Mouse (Mus musculus) heart, embryonic 12.5 days (tissue): ENCODE data around the gene Cttn. TPM values are rescaled to one million over a fixed set of nuclear protein-coding genes. Genes with fewer than 3 reads are reported as not detected.

Experiments
- ATAC-seq: fragments of 200-750 bp; cut with Nextera tagmentation; 2 replicates; pipeline ENCODE4 v1.8.0; 2017; ENCODE audit warnings: moderate TSS enrichment, moderate library complexity; ENCODE audit not compliant: insufficient number of reproducible peaks, low FRiP score
- H3K27ac ChIP-seq: fragments of 300-500 bp; sonication (generic); 2 replicates; pipeline ENCODE4 v1.5.1; 2016; ENCODE audit warnings: mild to moderate bottlenecking, moderate library complexity; ENCODE audit not compliant: poor library complexity, severe bottlenecking
- H3K27me3 ChIP-seq: fragments of 300-500 bp; sonication (generic); replicated peaks from 2 replicates; pipeline ENCODE4 v1.6.1; 2016; ENCODE audit warnings: mild to moderate bottlenecking, moderate library complexity
- H3K36me3 ChIP-seq: fragments of 300-500 bp; sonication (generic); 2 replicates; pipeline ENCODE4 v1.6.1; 2016; ENCODE audit warnings: mild to moderate bottlenecking, moderate library complexity
- H3K4me1 ChIP-seq: fragments of 300-500 bp; sonication (generic); replicated peaks from 2 replicates; pipeline ENCODE4 v1.6.1; 2016; ENCODE audit warnings: mild to moderate bottlenecking
- H3K4me2 ChIP-seq: fragments of 300-500 bp; sonication (generic); 2 replicates; pipeline ENCODE4 v1.6.1; 2016; ENCODE audit warnings: mild to moderate bottlenecking, moderate library complexity
- H3K4me3 ChIP-seq: fragments of 300-500 bp; sonication (generic); 2 replicates; pipeline ENCODE4 v1.5.1; 2016; ENCODE audit warnings: mild to moderate bottlenecking
- H3K9ac ChIP-seq: fragments of 300-500 bp; sonication (generic); 2 replicates; pipeline ENCODE4 v1.6.1; 2016; ENCODE audit warnings: mild to moderate bottlenecking, moderate library complexity
- H3K9me3 ChIP-seq: fragments of 300-500 bp; sonication (generic); replicated peaks from 2 replicates; pipeline ENCODE4 v1.6.1; 2016; ENCODE audit warnings: mild to moderate bottlenecking, moderate library complexity
- WGBS: fragments of 180-500 bp; shearing (Covaris S2); methylation state at CpG from one replicate; pipeline ENCODE4 v1.1.7; 2016; 5-methylcytosine and 5-hydroxymethylcytosine counted together
- polyA plus RNA-seq: library from polyadenylated mRNA; unstranded; fragments of >200 nt; fragmentation: Nextera tagmentation; extraction: Ambion mirVana; gene quantifications from 2 replicates; pipeline ENCODE4 v1.2.1, GENCODE M21; 2016

Gene Cttn
- polyA plus RNA-seq: 143 and 144 TPM in 2 replicates

- H3K36me3 ChIP-seq: peaks cover 6% of the 10 kb centered on the region
- no peaks in the 10 kb centered on the region for H3K9me3 ChIP-seq
- H3K27ac ChIP-seq: peak within 1 kb of the TSS; percentile 87
- peak within 1 kb of the TSS; percentile 98 for H3K9ac ChIP-seq
- WGBS: 1% methylated on average over 30 of the region's 30 CpGs
- peak within 1 kb of the TSS; percentile 96 for H3K4me2 ChIP-seq
- no peaks in the 10 kb centered on the region for H3K27me3 ChIP-seq
- peak; percentile 86 for ATAC-seq
- H3K4me1 ChIP-seq: peaks cover 46% of the 10 kb centered on the region
- H3K4me3 ChIP-seq: peak within 1 kb of the TSS; percentile 98
Measured at GRCm38 (mm10) chr7:144470545-144471059, at the start of gene Cttn. Gene Cttn, minus strand, starts transcription at chr7:144471009.

- WGBS: 92% methylated on average over 5 of the region's 5 CpGs
- Histone ChIP-seq H3K9me3 (no peaks in the 10 kb centered on the region), H3K27ac (no peak overlapping the region), H3K27me3 (no peaks in the 10 kb centered on the region), H3K4me1 (peaks cover 11% of the 10 kb centered on the region), H3K4me3 (no peak overlapping the region), H3K9ac (no peak overlapping the region), H3K36me3 (peaks cover 57% of the 10 kb centered on the region), H3K4me2 (no peak overlapping the region)
- no peak for ATAC-seq
Measured at GRCm38 (mm10) chr7:144519852-144520251, 49.0 kb upstream of the Cttn start.

- no peak for ATAC-seq
- Histone ChIP-seq H3K9me3 (no peaks in the 10 kb centered on the region), H3K4me2 (no peak overlapping the region), H3K27me3 (no peaks in the 10 kb centered on the region), H3K27ac (no peak overlapping the region), H3K9ac (no peak overlapping the region), H3K4me1 (no peaks in the 10 kb centered on the region), H3K36me3 (peaks cover 87% of the 10 kb centered on the region), H3K4me3 (no peak overlapping the region)
- WGBS: 86% methylated on average over 5 of the region's 5 CpGs
Measured at GRCm38 (mm10) chr7:144516711-144517110, 45.9 kb upstream of the Cttn start.

GRCm38 (mm10) chr7:144509090-144509489 lies 38.3 kb upstream of the Cttn start:
- no peak overlapping the region for H3K4me2 ChIP-seq
- no peak for ATAC-seq
- no peaks in the 10 kb centered on the region for H3K4me1 ChIP-seq
- no peak overlapping the region for H3K9ac ChIP-seq
- no peaks in the 10 kb centered on the region for H3K9me3 ChIP-seq
- WGBS: 86% methylated on average over 4 of the region's 4 CpGs
- H3K4me3 ChIP-seq: no peak overlapping the region
- H3K36me3 ChIP-seq: peaks cover 97% of the 10 kb centered on the region
- H3K27me3 ChIP-seq: no peaks in the 10 kb centered on the region
- H3K27ac ChIP-seq: no peak overlapping the region

GRCm38 (mm10) chr7:144506807-144507206 lies 36.0 kb upstream of the Cttn start:
- H3K27ac ChIP-seq: no peak overlapping the region
- peaks cover 98% of the 10 kb centered on the region for H3K36me3 ChIP-seq
- no peak overlapping the region for H3K4me2 ChIP-seq
- H3K27me3 ChIP-seq: no peaks in the 10 kb centered on the region
- H3K9me3 ChIP-seq: no peaks in the 10 kb centered on the region
- ATAC-seq: no peak
- no peak overlapping the region for H3K4me3 ChIP-seq
- no peaks in the 10 kb centered on the region for H3K4me1 ChIP-seq
- 78% methylated on average over 1 of the region's 1 CpGs for WGBS
- no peak overlapping the region for H3K9ac ChIP-seq

GRCm38 (mm10) chr7:144503959-144504358 lies 33.1 kb upstream of the Cttn start:
- Histone ChIP-seq H3K9ac (no peak overlapping the region), H3K36me3 (peaks cover 92% of the 10 kb centered on the region), H3K4me1 (peaks cover 8% of the 10 kb centered on the region; the same call in 1 of the 2 replicates), H3K4me3 (no peak overlapping the region), H3K9me3 (no peaks in the 10 kb centered on the region), H3K4me2 (no peak overlapping the region), H3K27ac (no peak overlapping the region), H3K27me3 (no peaks in the 10 kb centered on the region)
- no peak for ATAC-seq
- WGBS: 78% methylated on average over 4 of the region's 4 CpGs

GRCm38 (mm10) chr7:144492931-144493330 lies 22.1 kb upstream of the Cttn start:
- H3K4me1 ChIP-seq: peaks cover 50% of the 10 kb centered on the region
- H3K36me3 ChIP-seq: peaks cover 58% of the 10 kb centered on the region
- H3K9ac ChIP-seq: no peak overlapping the region
- ATAC-seq: no peak
- no peaks in the 10 kb centered on the region for H3K9me3 ChIP-seq
- H3K4me2 ChIP-seq: no peak overlapping the region
- WGBS: 32% methylated on average over 1 of the region's 1 CpGs
- 0 out of 2 replicates have a peak overlapping the region, but pooled peaks have one; percentile 18 for H3K27ac ChIP-seq
- no peak overlapping the region for H3K4me3 ChIP-seq
- H3K27me3 ChIP-seq: no peaks in the 10 kb centered on the region

- no peaks in the 10 kb centered on the region for H3K27me3 ChIP-seq
- H3K9me3 ChIP-seq: no peaks in the 10 kb centered on the region
- H3K27ac ChIP-seq: peak overlapping the region; percentile 95
- H3K36me3 ChIP-seq: peaks cover 38% of the 10 kb centered on the region
- H3K4me3 ChIP-seq: no peak overlapping the region
- 30% methylated on average over 8 of the region's 8 CpGs for WGBS
- peaks cover 65% of the 10 kb centered on the region for H3K4me1 ChIP-seq
- ATAC-seq: no peak
- H3K4me2 ChIP-seq: no peak overlapping the region
- no peak overlapping the region for H3K9ac ChIP-seq
Measured at GRCm38 (mm10) chr7:144490201-144490873, 19.5 kb upstream of the Cttn start.

- H3K27me3 ChIP-seq: no peaks in the 10 kb centered on the region
- H3K36me3 ChIP-seq: peaks cover 37% of the 10 kb centered on the region
- 5% methylated on average over 6 of the region's 6 CpGs for WGBS
- peak; percentile 84 for ATAC-seq
- no peaks in the 10 kb centered on the region for H3K9me3 ChIP-seq
- no peak overlapping the region for H3K9ac ChIP-seq
- no peak overlapping the region for H3K4me3 ChIP-seq
- peak overlapping the region; percentile 38 for H3K4me2 ChIP-seq
- H3K4me1 ChIP-seq: peaks cover 65% of the 10 kb centered on the region
- H3K27ac ChIP-seq: peak overlapping the region; percentile 95
Measured at GRCm38 (mm10) chr7:144489067-144489774, 18.4 kb upstream of the Cttn start.

GRCm38 (mm10) chr7:144480314-144480713 lies 9.5 kb upstream of the Cttn start:
- peaks cover 89% of the 10 kb centered on the region for H3K36me3 ChIP-seq
- H3K4me1 ChIP-seq: 0 out of 2 replicates have a peak, but pooled peaks cover 5% of the 10 kb centered on the region
- no peak overlapping the region for H3K4me2 ChIP-seq
- no peaks in the 10 kb centered on the region for H3K27me3 ChIP-seq
- no peaks in the 10 kb centered on the region for H3K9me3 ChIP-seq
- H3K27ac ChIP-seq: no peak overlapping the region
- no peak for ATAC-seq
- no peak overlapping the region for H3K4me3 ChIP-seq
- H3K9ac ChIP-seq: no peak overlapping the region

- no peak overlapping the region for H3K9ac ChIP-seq
- no peak for ATAC-seq
- no peaks in the 10 kb centered on the region for H3K9me3 ChIP-seq
- H3K27me3 ChIP-seq: no peaks in the 10 kb centered on the region
- H3K4me3 ChIP-seq: no peak overlapping the region
- no peak overlapping the region for H3K27ac ChIP-seq
- WGBS: 90% methylated on average over 1 of the region's 1 CpGs
- peaks cover 83% of the 10 kb centered on the region for H3K36me3 ChIP-seq
- 0 out of 2 replicates have a peak, but pooled peaks cover 5% of the 10 kb centered on the region for H3K4me1 ChIP-seq
- H3K4me2 ChIP-seq: no peak overlapping the region
Measured at GRCm38 (mm10) chr7:144479569-144479968, 8.8 kb upstream of the Cttn start.
